Mouse (Mus musculus): ENCODE measurements around the gene Paip2b.

Paip2b gene

GRCm38 (mm10) chr6:83831606-83832123 lies at the start of gene Paip2b:
TSS of gene Paip2b (minus strand) at chr6:83831741.
- Histone ChIP-seq H3K4me3 (replicated peaks; ENCODE audit: low read length) (peak within 1 kb of the TSS; percentile 87), H3K36me3 (ENCODE audit: insufficient read depth, low read length) (peaks cover 29% of the 10 kb centered on the region), H3K9me3 (ENCODE audit: low read length) (no peaks in the 10 kb centered on the region), H3K4me1 (replicated peaks; ENCODE audit: low read depth, low read length) (peaks cover 44% of the 10 kb centered on the region), H3K27me3 (ENCODE audit: insufficient read depth, low read length) (no peaks in the 10 kb centered on the region)
- TF ChIP-seq NANOG (IDR thresholded peaks at IDR 0.05; ENCODE audit: borderline replicate concordance, low read length) (peak; percentile 84), CTCF (conservative IDR thresholded peaks at IDR 0.05; ENCODE audit: low read length) (no peak)

GRCm38 (mm10) chr6:83879815-83880214 lies 48.3 kb upstream of the Paip2b start:
- Histone ChIP-seq H3K36me3 (ENCODE audit: insufficient read depth, low read length) (peaks cover 5% of the 10 kb centered on the region; the same call in 1 of the 2 replicates), H3K4me3 (replicated peaks; ENCODE audit: low read length) (peak overlapping the region; percentile 46; the same call in 1 of the 2 replicates), H3K9me3 (ENCODE audit: low read length) (peaks cover 6% of the 10 kb centered on the region; the same call in 1 of the 2 replicates), H3K4me1 (replicated peaks; ENCODE audit: low read depth, low read length) (peaks cover 31% of the 10 kb centered on the region), H3K27me3 (ENCODE audit: insufficient read depth, low read length) (no peaks in the 10 kb centered on the region)
- TF ChIP-seq POU5F1 (IDR thresholded peaks at IDR 0.05; ENCODE audit: borderline replicate concordance, low read length) (no peak), CTCF (conservative IDR thresholded peaks at IDR 0.05; ENCODE audit: low read length) (peak; percentile 57), NANOG (IDR thresholded peaks at IDR 0.05; ENCODE audit: borderline replicate concordance, low read length) (no peak)

GRCm38 (mm10) chr6:83867598-83868585 lies 36.4 kb upstream of the Paip2b start:
- H3K4me1 ChIP-seq (replicated peaks; ENCODE audit: low read depth, low read length) = peaks cover 14% of the 10 kb centered on the region
- H3K9me3 ChIP-seq (ENCODE audit: low read length) = peaks cover 5% of the 10 kb centered on the region
- H3K36me3 ChIP-seq (ENCODE audit: insufficient read depth, low read length) = no peaks in the 10 kb centered on the region
- TF ChIP-seq POU5F1 (IDR thresholded peaks at IDR 0.05; ENCODE audit: borderline replicate concordance, low read length) (no peak), CTCF (conservative IDR thresholded peaks at IDR 0.05; ENCODE audit: low read length) (no peak), NANOG (IDR thresholded peaks at IDR 0.05; ENCODE audit: borderline replicate concordance, low read length) (no peak)
- H3K27me3 ChIP-seq (ENCODE audit: insufficient read depth, low read length) = peaks cover 27% of the 10 kb centered on the region
- H3K4me3 ChIP-seq (replicated peaks; ENCODE audit: low read length) = peak overlapping the region; percentile 92

GRCm38 (mm10) chr6:83866954-83867597 lies 35.5 kb upstream of the Paip2b start, which contains the start of gene Zfp638:
TSS of gene Zfp638 (plus strand) at chr6:83867109.
- peaks cover 14% of the 10 kb centered on the region for H3K4me1 ChIP-seq (replicated peaks; ENCODE audit: low read depth, low read length)
- no peaks in the 10 kb centered on the region for H3K36me3 ChIP-seq (ENCODE audit: insufficient read depth, low read length)
- H3K27me3 ChIP-seq (ENCODE audit: insufficient read depth, low read length) = peaks cover 27% of the 10 kb centered on the region
- peak within 1 kb of the TSS; percentile 92 for H3K4me3 ChIP-seq (replicated peaks; ENCODE audit: low read length)
- TF ChIP-seq CTCF (conservative IDR thresholded peaks at IDR 0.05; ENCODE audit: low read length) (no peak), POU5F1 (IDR thresholded peaks at IDR 0.05; ENCODE audit: borderline replicate concordance, low read length) (no peak), NANOG (IDR thresholded peaks at IDR 0.05; ENCODE audit: borderline replicate concordance, low read length) (no peak)
- peaks cover 5% of the 10 kb centered on the region for H3K9me3 ChIP-seq (ENCODE audit: low read length)

GRCm38 (mm10) chr6:83866423-83866822 lies 34.9 kb upstream of the Paip2b start:
- H3K36me3 ChIP-seq (ENCODE audit: insufficient read depth, low read length) = no peaks in the 10 kb centered on the region
- no peak for TF ChIP-seq NANOG (IDR thresholded peaks at IDR 0.05; ENCODE audit: borderline replicate concordance, low read length)
- no peak for TF ChIP-seq CTCF (conservative IDR thresholded peaks at IDR 0.05; ENCODE audit: low read length)
- no peak for TF ChIP-seq POU5F1 (IDR thresholded peaks at IDR 0.05; ENCODE audit: borderline replicate concordance, low read length)
- peak overlapping the region; percentile 92; the same call in 1 of the 2 replicates for H3K4me3 ChIP-seq (replicated peaks; ENCODE audit: low read length)
- peaks cover 5% of the 10 kb centered on the region for H3K9me3 ChIP-seq (ENCODE audit: low read length)
- peaks cover 14% of the 10 kb centered on the region for H3K4me1 ChIP-seq (replicated peaks; ENCODE audit: low read depth, low read length)
- peaks cover 27% of the 10 kb centered on the region for H3K27me3 ChIP-seq (ENCODE audit: insufficient read depth, low read length)

GRCm38 (mm10) chr6:83863538-83863937 lies 32.0 kb upstream of the Paip2b start:
- no peak overlapping the region for H3K4me3 ChIP-seq (replicated peaks; ENCODE audit: low read length)
- no peaks in the 10 kb centered on the region for H3K9me3 ChIP-seq (ENCODE audit: low read length)
- H3K4me1 ChIP-seq (replicated peaks; ENCODE audit: low read depth, low read length) = peaks cover 17% of the 10 kb centered on the region
- no peaks in the 10 kb centered on the region for H3K36me3 ChIP-seq (ENCODE audit: insufficient read depth, low read length)
- peaks cover 23% of the 10 kb centered on the region for H3K27me3 ChIP-seq (ENCODE audit: insufficient read depth, low read length)
- TF ChIP-seq POU5F1 (IDR thresholded peaks at IDR 0.05; ENCODE audit: borderline replicate concordance, low read length) (no peak), NANOG (IDR thresholded peaks at IDR 0.05; ENCODE audit: borderline replicate concordance, low read length) (no peak), CTCF (conservative IDR thresholded peaks at IDR 0.05; ENCODE audit: low read length) (no peak)

GRCm38 (mm10) chr6:83860033-83860432 lies 28.5 kb upstream of the Paip2b start:
- peaks cover 3% of the 10 kb centered on the region; the same call in 1 of the 2 replicates for H3K27me3 ChIP-seq (ENCODE audit: insufficient read depth, low read length)
- H3K36me3 ChIP-seq (ENCODE audit: insufficient read depth, low read length) = no peaks in the 10 kb centered on the region
- H3K4me3 ChIP-seq (replicated peaks; ENCODE audit: low read length) = no peak overlapping the region
- H3K9me3 ChIP-seq (ENCODE audit: low read length) = no peaks in the 10 kb centered on the region
- peaks cover 11% of the 10 kb centered on the region for H3K4me1 ChIP-seq (replicated peaks; ENCODE audit: low read depth, low read length)
- no peak for TF ChIP-seq POU5F1 (IDR thresholded peaks at IDR 0.05; ENCODE audit: borderline replicate concordance, low read length)
- no peak for TF ChIP-seq NANOG (IDR thresholded peaks at IDR 0.05; ENCODE audit: borderline replicate concordance, low read length)
- TF ChIP-seq CTCF (conservative IDR thresholded peaks at IDR 0.05; ENCODE audit: low read length) = no peak

- Histone ChIP-seq H3K9me3 (ENCODE audit: low read length) (no peaks in the 10 kb centered on the region), H3K36me3 (ENCODE audit: insufficient read depth, low read length) (no peaks in the 10 kb centered on the region), H3K27me3 (ENCODE audit: insufficient read depth, low read length) (no peaks in the 10 kb centered on the region), H3K4me1 (replicated peaks; ENCODE audit: low read depth, low read length) (peaks cover 13% of the 10 kb centered on the region), H3K4me3 (replicated peaks; ENCODE audit: low read length) (no peak overlapping the region)
- no peak for TF ChIP-seq NANOG (IDR thresholded peaks at IDR 0.05; ENCODE audit: borderline replicate concordance, low read length)
- no peak for TF ChIP-seq POU5F1 (IDR thresholded peaks at IDR 0.05; ENCODE audit: borderline replicate concordance, low read length)
- no peak for TF ChIP-seq CTCF (conservative IDR thresholded peaks at IDR 0.05; ENCODE audit: low read length)
These were observed 25.9 kb upstream of the Paip2b start for GRCm38 (mm10) chr6:83857476-83857875.

Measured in E14TG2a.4 (cell line).